Mouse (Mus musculus): Measurements from ENCODE around the gene Nmrk1. TPM values are rescaled to one million over a fixed set of nuclear protein-coding genes. Genes with fewer than 3 reads are reported as not detected.

Gene Nmrk1
- polyA plus RNA-seq, 1 experiment from 2014 or later: 6.1 TPM

GRCm38 (mm10) chr19:18644084-18644483 is 12.3 kb downstream of the Nmrk1 start:
- H3K27ac ChIP-seq (replicated peaks): no peak overlapping the region
- no peak for ATAC-seq (ENCODE audit: low FRiP score, low read depth)
- H3K27me3 ChIP-seq: no peaks in the 10 kb centered on the region
- no peak overlapping the region for H3K4me3 ChIP-seq
- H3K9ac ChIP-seq (replicated peaks): no peak overlapping the region
- WGBS: 80% methylated on average over 6 of the region's 6 CpGs
- H3K4me1 ChIP-seq: no peaks in the 10 kb centered on the region
- no peak overlapping the region for H3K4me2 ChIP-seq (replicated peaks)
- no peaks in the 10 kb centered on the region for H3K9me3 ChIP-seq
- H3K36me3 ChIP-seq: no peaks in the 10 kb centered on the region

GRCm38 (mm10) chr19:18646397-18646796 is 14.6 kb downstream of the Nmrk1 start:
- no peak for ATAC-seq (ENCODE audit: low FRiP score, low read depth)
- no peaks in the 10 kb centered on the region for H3K9me3 ChIP-seq
- no peak overlapping the region for H3K4me3 ChIP-seq
- H3K9ac ChIP-seq (replicated peaks): no peak overlapping the region
- no peaks in the 10 kb centered on the region for H3K36me3 ChIP-seq
- no peaks in the 10 kb centered on the region for H3K27me3 ChIP-seq
- H3K27ac ChIP-seq (replicated peaks): no peak overlapping the region
- H3K4me1 ChIP-seq: no peaks in the 10 kb centered on the region
- H3K4me2 ChIP-seq (replicated peaks): no peak overlapping the region
- 70% methylated on average over 3 of the region's 3 CpGs for WGBS

- ATAC-seq (ENCODE audit: low FRiP score, low read depth): no peak
- no peaks in the 10 kb centered on the region for H3K9me3 ChIP-seq
- no peak overlapping the region for H3K4me3 ChIP-seq
- H3K27ac ChIP-seq (replicated peaks): no peak overlapping the region
- H3K9ac ChIP-seq (replicated peaks): no peak overlapping the region
- H3K36me3 ChIP-seq: no peaks in the 10 kb centered on the region
- H3K4me1 ChIP-seq: no peaks in the 10 kb centered on the region
- WGBS: 50% methylated on average over 5 of the region's 5 CpGs
- H3K27me3 ChIP-seq: no peaks in the 10 kb centered on the region
- H3K4me2 ChIP-seq (replicated peaks): no peak overlapping the region
Observed at GRCm38 (mm10) chr19:18646853-18647420, 15.2 kb downstream of the Nmrk1 start.

GRCm38 (mm10) chr19:18647775-18648557 is 16.2 kb downstream of the Nmrk1 start:
- no peak overlapping the region for H3K4me3 ChIP-seq
- H3K9me3 ChIP-seq: no peaks in the 10 kb centered on the region
- H3K27ac ChIP-seq (replicated peaks): no peak overlapping the region
- H3K4me1 ChIP-seq: no peaks in the 10 kb centered on the region
- H3K4me2 ChIP-seq (replicated peaks): no peak overlapping the region
- H3K9ac ChIP-seq (replicated peaks): no peak overlapping the region
- no peaks in the 10 kb centered on the region for H3K27me3 ChIP-seq
- H3K36me3 ChIP-seq: no peaks in the 10 kb centered on the region
- ATAC-seq (ENCODE audit: low FRiP score, low read depth): no peak
- 83% methylated on average over 9 of the region's 9 CpGs for WGBS

GRCm38 (mm10) chr19:18648558-18648945 is 16.8 kb downstream of the Nmrk1 start:
- no peak overlapping the region for H3K9ac ChIP-seq (replicated peaks)
- no peaks in the 10 kb centered on the region for H3K36me3 ChIP-seq
- no peak overlapping the region for H3K4me2 ChIP-seq (replicated peaks)
- ATAC-seq (ENCODE audit: low FRiP score, low read depth): no peak
- whole genome bisulfite sequencing: 84% methylated on average over 6 of the region's 6 CpGs
- no peaks in the 10 kb centered on the region for H3K9me3 ChIP-seq
- H3K4me3 ChIP-seq: no peak overlapping the region
- H3K27me3 ChIP-seq: no peaks in the 10 kb centered on the region
- no peak overlapping the region for H3K27ac ChIP-seq (replicated peaks)
- no peaks in the 10 kb centered on the region for H3K4me1 ChIP-seq

GRCm38 (mm10) chr19:18649955-18650354 is 18.2 kb downstream of the Nmrk1 start:
- no peaks in the 10 kb centered on the region for H3K36me3 ChIP-seq
- H3K9ac ChIP-seq (replicated peaks): no peak overlapping the region
- H3K27me3 ChIP-seq: no peaks in the 10 kb centered on the region
- ATAC-seq (ENCODE audit: low FRiP score, low read depth): no peak
- no peak overlapping the region for H3K4me3 ChIP-seq
- no peaks in the 10 kb centered on the region for H3K9me3 ChIP-seq
- no peaks in the 10 kb centered on the region for H3K4me1 ChIP-seq
- no peak overlapping the region for H3K27ac ChIP-seq (replicated peaks)
- 89% methylated on average over 4 of the region's 4 CpGs for WGBS
- no peak overlapping the region for H3K4me2 ChIP-seq (replicated peaks)

GRCm38 (mm10) chr19:18650473-18650872 is 18.7 kb downstream of the Nmrk1 start:
- Histone ChIP-seq H3K27me3 (no peaks in the 10 kb centered on the region), H3K4me3 (no peak overlapping the region), H3K4me1 (no peaks in the 10 kb centered on the region), H3K36me3 (no peaks in the 10 kb centered on the region), H3K4me2 (replicated peaks) (no peak overlapping the region), H3K9ac (replicated peaks) (no peak overlapping the region), H3K27ac (replicated peaks) (no peak overlapping the region), H3K9me3 (no peaks in the 10 kb centered on the region)
- 80% methylated on average over 6 of the region's 6 CpGs for WGBS
- no peak for ATAC-seq (ENCODE audit: low FRiP score, low read depth)

- H3K4me3 ChIP-seq: no peak overlapping the region
- no peaks in the 10 kb centered on the region for H3K27me3 ChIP-seq
- H3K4me2 ChIP-seq (replicated peaks): no peak overlapping the region
- no peaks in the 10 kb centered on the region for H3K9me3 ChIP-seq
- H3K9ac ChIP-seq (replicated peaks): no peak overlapping the region
- no peaks in the 10 kb centered on the region for H3K4me1 ChIP-seq
- ATAC-seq (ENCODE audit: low FRiP score, low read depth): no peak
- no peaks in the 10 kb centered on the region for H3K36me3 ChIP-seq
- H3K27ac ChIP-seq (replicated peaks): no peak overlapping the region
- WGBS: 86% methylated on average over 4 of the region's 4 CpGs
Observed at GRCm38 (mm10) chr19:18652592-18652991, 20.8 kb downstream of the Nmrk1 start.

- no peaks in the 10 kb centered on the region for H3K9me3 ChIP-seq
- ATAC-seq (ENCODE audit: low FRiP score, low read depth): no peak
- H3K9ac ChIP-seq (replicated peaks): no peak overlapping the region
- 78% methylated on average over 6 of the region's 6 CpGs for WGBS
- no peaks in the 10 kb centered on the region for H3K27me3 ChIP-seq
- H3K27ac ChIP-seq (replicated peaks): no peak overlapping the region
- H3K4me2 ChIP-seq (replicated peaks): no peak overlapping the region
- H3K4me3 ChIP-seq: no peak overlapping the region
- H3K36me3 ChIP-seq: no peaks in the 10 kb centered on the region
- H3K4me1 ChIP-seq: no peaks in the 10 kb centered on the region
Observed at GRCm38 (mm10) chr19:18653058-18653457, 21.3 kb downstream of the Nmrk1 start.

GRCm38 (mm10) chr19:18654330-18654729 is 22.6 kb downstream of the Nmrk1 start:
- no peaks in the 10 kb centered on the region for H3K36me3 ChIP-seq
- H3K9ac ChIP-seq (replicated peaks): no peak overlapping the region
- ATAC-seq (ENCODE audit: low FRiP score, low read depth): no peak
- no peaks in the 10 kb centered on the region for H3K27me3 ChIP-seq
- no peak overlapping the region for H3K4me2 ChIP-seq (replicated peaks)
- H3K4me3 ChIP-seq: no peak overlapping the region
- no peak overlapping the region for H3K27ac ChIP-seq (replicated peaks)
- WGBS: 94% methylated on average over 8 of the region's 8 CpGs
- H3K9me3 ChIP-seq: no peaks in the 10 kb centered on the region
- no peaks in the 10 kb centered on the region for H3K4me1 ChIP-seq

- H3K9ac ChIP-seq (replicated peaks): no peak overlapping the region
- no peaks in the 10 kb centered on the region for H3K27me3 ChIP-seq
- no peaks in the 10 kb centered on the region for H3K36me3 ChIP-seq
- no peak for ATAC-seq (ENCODE audit: low FRiP score, low read depth)
- H3K4me1 ChIP-seq: no peaks in the 10 kb centered on the region
- no peak overlapping the region for H3K27ac ChIP-seq (replicated peaks)
- H3K4me2 ChIP-seq (replicated peaks): no peak overlapping the region
- H3K4me3 ChIP-seq: no peak overlapping the region
- 90% methylated on average over 5 of the region's 5 CpGs for WGBS
- H3K9me3 ChIP-seq: no peaks in the 10 kb centered on the region
Observed at GRCm38 (mm10) chr19:18654984-18655383, 23.2 kb downstream of the Nmrk1 start.

- WGBS: 86% methylated on average over 7 of the region's 7 CpGs
- no peaks in the 10 kb centered on the region for H3K27me3 ChIP-seq
- H3K4me2 ChIP-seq (replicated peaks): no peak overlapping the region
- H3K27ac ChIP-seq (replicated peaks): no peak overlapping the region
- no peaks in the 10 kb centered on the region for H3K9me3 ChIP-seq
- H3K4me3 ChIP-seq: no peak overlapping the region
- no peaks in the 10 kb centered on the region for H3K4me1 ChIP-seq
- no peak for ATAC-seq (ENCODE audit: low FRiP score, low read depth)
- no peaks in the 10 kb centered on the region for H3K36me3 ChIP-seq
- H3K9ac ChIP-seq (replicated peaks): no peak overlapping the region
Observed at GRCm38 (mm10) chr19:18655999-18656398, 24.2 kb downstream of the Nmrk1 start.

GRCm38 (mm10) chr19:18658473-18658872 is 26.7 kb downstream of the Nmrk1 start:
- H3K9me3 ChIP-seq: no peaks in the 10 kb centered on the region
- H3K27me3 ChIP-seq: no peaks in the 10 kb centered on the region
- no peak overlapping the region for H3K27ac ChIP-seq (replicated peaks)
- H3K36me3 ChIP-seq: no peaks in the 10 kb centered on the region
- no peak overlapping the region for H3K4me2 ChIP-seq (replicated peaks)
- ATAC-seq (ENCODE audit: low FRiP score, low read depth): no peak
- H3K4me3 ChIP-seq: no peak overlapping the region
- H3K9ac ChIP-seq (replicated peaks): no peak overlapping the region
- 70% methylated on average over 4 of the region's 4 CpGs for WGBS
- H3K4me1 ChIP-seq: no peaks in the 10 kb centered on the region
